Mouse (Mus musculus) cerebellum, postnatal 25 days (tissue): Measurements from ENCODE around the gene Trp53i11.

Source experiments
- DNase-seq, 2 experiments: peaks; one replicate each; pipeline ENCODE4 v3.0.0; 2021; ENCODE audit warnings: mixed read lengths in 2 of 2

The Trp53i11 gene

GRCm38 (mm10) chr2:93243439-93244089 is 56.2 kb downstream of the Trp53i11 start:
- DNase-seq, result peak; percentile 81

GRCm38 (mm10) chr2:93244090-93244443 is 56.7 kb downstream of the Trp53i11 start:
- peak; percentile 66 to 71 for DNase-seq

- no peak for DNase-seq
Observed at GRCm38 (mm10) chr2:93249058-93249457, 61.7 kb downstream of the Trp53i11 start.

- DNase-seq, result no peak
Observed at GRCm38 (mm10) chr2:93250611-93251010, 63.3 kb downstream of the Trp53i11 start.
